Mouse (Mus musculus): Measurements from ENCODE around the gene Pgf.

- TF ChIP-seq CTCF (conservative IDR thresholded peaks at IDR 0.05; ENCODE audit: low read length) (no peak), NANOG (IDR thresholded peaks at IDR 0.05; ENCODE audit: borderline replicate concordance, low read length) (no peak), POU5F1 (IDR thresholded peaks at IDR 0.05; ENCODE audit: borderline replicate concordance, low read length) (no peak)
Observed at GRCm38 (mm10) chr12:85126986-85127603, 50.5 kb downstream of the Pgf start.

All from E14TG2a.4 (cell line).